Mouse (Mus musculus) B cell, adult 2 months (primary cell): Measurements from ENCODE around the gene Dpy19l3.

Source experiments
- DNase-seq, 2 experiments: peaks; one replicate each; pipeline ENCODE4 v3.0.0; 2022

Gene Dpy19l3

DNA sequence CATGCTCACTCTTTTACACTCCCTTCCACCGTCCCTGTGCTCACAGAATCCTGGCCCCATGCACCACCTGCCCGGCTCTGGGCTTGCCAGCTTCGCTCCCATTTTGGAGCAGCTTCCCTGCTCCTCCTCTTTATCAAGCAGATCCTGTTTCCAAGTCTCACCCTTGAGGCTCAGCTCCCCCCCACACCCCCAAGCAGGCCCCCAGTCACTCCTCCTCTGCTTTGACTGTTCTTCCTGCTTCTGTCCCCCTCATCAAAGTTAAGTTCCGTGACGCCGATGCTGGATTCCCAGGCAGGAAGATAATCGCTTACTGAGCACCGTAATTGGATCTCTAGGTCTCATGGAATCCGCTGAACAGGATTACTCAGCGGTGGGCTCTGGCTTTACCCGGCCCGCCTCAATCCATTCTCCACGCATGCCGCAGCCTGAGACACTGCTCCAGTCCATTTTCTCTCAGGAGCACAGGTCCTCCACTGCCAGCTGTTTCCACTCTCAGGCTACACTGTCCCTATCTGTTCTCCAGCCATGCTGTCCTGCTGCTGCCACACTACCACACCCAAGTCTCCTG lies 6.8 kb downstream of the Dpy19l3 start:
- DNase-seq: no peak

GRCm38 (mm10) chr7:35746686-35747396 lies 7.4 kb downstream of the Dpy19l3 start:
- no peak for DNase-seq

DNA sequence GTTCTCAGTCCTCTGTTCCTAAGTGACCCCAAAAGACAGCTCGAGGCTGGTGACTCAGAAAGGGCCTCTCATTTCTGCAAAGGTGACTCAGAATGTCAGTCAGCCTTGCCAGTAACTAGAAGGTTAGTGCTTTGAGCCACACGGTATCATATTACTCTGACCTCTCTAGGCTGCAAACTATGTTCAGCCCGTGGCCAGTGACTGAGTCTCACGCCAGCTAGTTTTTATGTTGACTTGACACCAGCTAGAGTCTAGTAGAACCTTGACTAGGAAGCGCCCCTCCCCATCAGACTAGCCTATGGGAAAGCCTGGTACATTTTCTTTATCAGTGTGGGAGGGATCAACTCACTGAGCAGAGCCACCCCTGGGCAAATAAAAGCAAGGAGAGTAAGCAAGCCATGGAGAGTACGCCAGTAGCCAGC lies 9.0 kb downstream of the Dpy19l3 start:
- no peak for DNase-seq

GRCm38 (mm10) chr7:35744771-35745170 lies 9.5 kb downstream of the Dpy19l3 start:
- no peak for DNase-seq

- DNase-seq: no peak
Measured at GRCm38 (mm10) chr7:35742310-35742709, 11.9 kb downstream of the Dpy19l3 start.

- no peak for DNase-seq
Measured at GRCm38 (mm10) chr7:35741858-35742257, 12.4 kb downstream of the Dpy19l3 start.

DNA sequence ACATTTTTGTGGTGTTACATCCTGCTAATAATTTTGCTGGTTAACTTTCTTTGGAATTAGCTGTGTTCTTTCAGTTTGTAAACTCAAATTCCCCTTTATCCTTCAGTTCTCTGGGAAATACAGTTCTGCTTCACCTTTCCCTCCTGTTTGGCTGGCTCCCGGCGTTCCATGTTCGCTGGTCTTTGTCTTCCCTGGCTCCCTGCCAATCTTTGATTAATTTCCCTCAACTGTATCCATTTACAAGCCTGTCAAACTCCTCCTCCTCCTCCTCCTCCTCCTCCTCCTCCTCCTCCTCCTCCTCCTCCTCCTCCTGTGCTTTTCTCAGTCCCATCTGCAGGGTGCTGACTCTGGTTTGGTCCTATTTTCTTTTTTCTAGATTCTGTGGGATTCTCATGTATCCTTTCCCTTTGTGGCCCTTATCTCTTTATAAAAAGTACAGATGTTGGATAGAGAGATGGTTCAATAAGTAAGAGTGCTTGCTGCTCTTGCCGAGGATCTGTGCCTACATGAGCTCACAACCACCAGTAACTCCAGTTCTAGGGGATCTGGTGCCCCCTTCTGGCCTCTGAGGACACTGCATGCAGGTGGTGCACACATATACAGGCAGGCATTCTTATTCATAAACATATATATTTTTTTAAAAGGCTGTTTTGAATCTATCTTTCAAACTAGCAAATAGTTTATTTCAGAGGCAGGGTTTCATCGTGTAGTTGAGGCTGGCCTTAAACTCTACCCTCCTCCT lies 13.6 kb downstream of the Dpy19l3 start:
- peak; percentile 68 for DNase-seq

GRCm38 (mm10) chr7:35738871-35739270 lies 15.4 kb downstream of the Dpy19l3 start:
- no peak for DNase-seq

DNA sequence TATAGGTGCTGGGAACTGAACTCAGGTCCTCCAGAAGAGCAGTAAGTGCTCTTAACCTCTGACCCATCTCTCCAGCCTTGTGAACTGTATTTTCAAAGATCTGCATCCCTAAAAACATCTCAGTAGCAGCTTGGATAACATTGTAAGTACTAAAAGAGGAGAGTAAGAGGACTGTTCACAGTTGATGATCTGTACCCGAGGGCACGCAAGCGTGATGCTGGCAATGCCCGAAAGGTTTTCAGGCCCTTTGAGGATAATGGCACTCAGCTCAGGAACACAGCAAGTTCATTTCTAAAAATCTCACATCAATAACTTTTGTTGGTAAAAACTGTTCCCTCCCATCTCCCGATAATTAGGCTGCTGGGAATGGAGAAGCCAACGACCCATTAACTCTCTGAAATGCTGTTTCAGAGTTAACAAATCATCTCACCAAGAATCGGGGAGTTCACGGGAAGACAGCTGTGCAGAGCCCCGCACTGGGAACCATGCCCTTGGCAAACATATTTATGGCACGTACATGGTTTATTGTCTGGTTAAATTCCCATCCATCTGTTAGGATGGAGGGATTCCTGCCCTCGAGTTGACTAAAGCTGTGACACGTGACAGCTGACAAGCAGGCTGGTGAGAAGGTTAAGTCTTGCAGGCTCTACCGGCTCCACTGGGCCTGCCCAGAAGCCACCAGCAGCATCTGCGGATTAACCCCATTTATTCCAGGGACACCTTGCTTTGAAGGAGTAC lies 20.8 kb downstream of the Dpy19l3 start:
- DNase-seq: no peak

DNA sequence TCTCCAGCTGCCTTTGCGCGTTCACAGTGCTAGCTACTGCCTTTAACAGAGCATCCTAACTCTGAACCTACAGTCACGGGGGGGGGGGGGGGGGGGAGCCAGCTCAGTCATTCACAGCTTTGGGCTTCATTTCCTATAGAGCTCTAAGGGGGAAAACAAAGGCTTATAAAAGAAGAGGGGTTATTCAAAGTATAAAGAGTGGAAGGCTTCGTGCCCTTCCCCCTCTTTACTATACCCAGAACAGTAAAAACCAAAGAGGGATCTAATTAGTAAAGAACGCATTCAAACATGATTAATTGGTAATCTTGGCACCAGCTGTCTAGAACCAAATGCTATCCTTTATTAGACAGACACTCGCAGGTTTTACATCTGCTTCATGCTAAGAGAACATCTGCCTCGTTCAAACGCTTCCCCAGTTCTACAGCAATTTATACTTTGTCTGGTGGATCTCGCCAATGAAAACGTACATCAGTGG lies 21.6 kb downstream of the Dpy19l3 start:
- DNase-seq: no peak

GRCm38 (mm10) chr7:35729621-35730031 lies 24.6 kb downstream of the Dpy19l3 start:
- DNase-seq: no peak

DNA sequence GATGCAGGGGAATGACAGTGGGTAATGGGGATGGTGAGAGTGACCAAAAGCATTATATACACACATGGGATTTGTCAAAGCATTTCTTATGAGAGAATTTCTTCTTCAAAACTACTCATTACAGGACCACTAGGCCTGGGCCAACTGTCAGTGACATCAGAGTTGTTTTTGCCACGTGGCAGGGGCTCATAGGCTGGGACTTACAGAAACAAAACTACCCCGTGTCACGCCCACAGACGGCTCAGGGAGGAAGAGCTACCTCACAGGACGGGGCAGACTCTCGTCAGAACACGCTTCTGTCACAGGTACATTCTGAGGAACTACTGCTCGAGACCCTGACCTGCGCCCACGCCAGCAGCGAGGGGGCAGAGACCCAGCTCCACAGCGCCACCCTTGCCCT lies 25.9 kb downstream of the Dpy19l3 start:
- no peak for DNase-seq

DNA sequence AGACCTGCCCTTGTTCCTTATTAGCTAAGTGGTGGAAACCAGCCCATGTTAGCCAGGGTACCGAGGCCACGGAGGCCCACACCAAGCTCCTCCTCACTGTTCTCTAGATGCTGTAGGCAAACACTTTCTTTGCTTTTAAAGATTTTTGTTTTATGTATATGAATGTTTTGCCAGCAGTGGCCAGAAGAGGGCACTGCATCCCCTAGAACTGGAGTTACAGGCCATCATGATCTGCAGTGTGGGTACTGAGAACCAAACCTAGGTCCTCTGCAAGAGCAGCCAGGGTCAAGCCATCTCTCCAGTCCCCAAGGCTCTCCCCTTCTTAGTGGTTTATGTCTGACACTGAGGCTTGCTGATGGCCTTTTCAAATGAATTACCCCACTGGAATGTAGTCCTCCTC lies 31.2 kb downstream of the Dpy19l3 start:
- DNase-seq: no peak

GRCm38 (mm10) chr7:35718421-35719178 lies 35.7 kb downstream of the Dpy19l3 start:
- DNase-seq: no peak

DNA sequence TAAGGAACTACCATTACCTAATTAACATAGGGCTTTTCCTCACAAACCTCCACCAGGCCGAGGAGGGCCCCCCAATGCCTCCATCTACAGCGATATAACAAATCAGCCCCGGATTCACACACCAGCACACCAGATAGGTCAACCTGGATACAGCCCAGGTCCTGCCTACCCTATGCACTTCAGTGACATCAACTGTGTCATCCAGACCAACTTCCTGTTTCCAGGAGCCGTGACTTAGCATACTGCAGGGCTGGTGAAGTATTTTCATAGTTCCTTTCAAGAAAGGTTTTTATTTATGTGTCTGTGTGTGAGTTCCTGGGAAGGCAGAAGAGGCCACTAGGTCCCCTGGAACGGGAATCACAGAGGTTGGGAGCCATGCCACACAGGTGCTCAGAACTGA lies 43.9 kb downstream of the Dpy19l3 start:
- DNase-seq: no peak

GRCm38 (mm10) chr7:35708101-35708500 lies 46.2 kb downstream of the Dpy19l3 start:
- no peak for DNase-seq

DNA sequence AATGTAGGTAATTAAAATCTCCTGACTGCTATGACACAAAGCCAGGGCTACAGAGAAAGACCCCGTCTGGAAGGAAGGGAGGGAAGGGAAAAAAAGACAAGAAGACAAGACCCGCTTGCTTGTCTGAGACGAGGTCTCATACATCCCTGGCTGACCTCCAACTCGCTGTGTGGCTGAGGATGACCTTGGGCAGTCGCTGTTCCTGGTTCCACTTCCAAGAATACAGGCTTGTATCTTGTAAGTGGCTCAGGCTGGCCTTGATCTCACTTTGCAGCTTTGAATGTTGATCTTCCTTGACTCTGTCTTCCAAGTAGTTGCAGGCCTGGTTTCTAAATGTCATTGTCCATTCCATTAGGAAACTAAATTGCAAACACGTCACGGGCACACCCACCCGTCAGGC lies 55.2 kb downstream of the Dpy19l3 start:
- DNase-seq: no peak

- no peak for DNase-seq
Measured at GRCm38 (mm10) chr7:35698073-35698472, 56.2 kb downstream of the Dpy19l3 start.

GRCm38 (mm10) chr7:35692641-35693040 lies 61.6 kb downstream of the Dpy19l3 start:
- DNase-seq: no peak

DNA sequence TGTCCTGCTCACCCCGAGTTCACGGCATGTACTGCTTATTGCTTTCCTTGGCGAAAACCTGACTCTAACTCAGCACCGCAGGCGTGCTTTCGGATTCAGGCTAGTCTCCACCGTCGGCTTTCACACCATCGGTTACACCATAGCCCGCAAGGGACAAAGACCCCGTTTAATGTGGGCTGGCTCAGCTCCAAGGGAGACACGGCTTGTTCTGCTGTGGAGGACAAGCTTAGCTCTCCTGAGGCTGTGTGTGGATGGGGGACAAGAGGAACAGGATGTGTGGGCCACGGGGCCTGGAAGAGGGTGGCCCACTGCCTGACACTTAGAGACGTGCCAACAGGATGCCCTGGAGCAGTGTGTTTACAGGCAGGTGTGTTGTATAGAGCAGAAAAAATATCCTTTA lies 62.1 kb downstream of the Dpy19l3 start:
- no peak for DNase-seq

DNA sequence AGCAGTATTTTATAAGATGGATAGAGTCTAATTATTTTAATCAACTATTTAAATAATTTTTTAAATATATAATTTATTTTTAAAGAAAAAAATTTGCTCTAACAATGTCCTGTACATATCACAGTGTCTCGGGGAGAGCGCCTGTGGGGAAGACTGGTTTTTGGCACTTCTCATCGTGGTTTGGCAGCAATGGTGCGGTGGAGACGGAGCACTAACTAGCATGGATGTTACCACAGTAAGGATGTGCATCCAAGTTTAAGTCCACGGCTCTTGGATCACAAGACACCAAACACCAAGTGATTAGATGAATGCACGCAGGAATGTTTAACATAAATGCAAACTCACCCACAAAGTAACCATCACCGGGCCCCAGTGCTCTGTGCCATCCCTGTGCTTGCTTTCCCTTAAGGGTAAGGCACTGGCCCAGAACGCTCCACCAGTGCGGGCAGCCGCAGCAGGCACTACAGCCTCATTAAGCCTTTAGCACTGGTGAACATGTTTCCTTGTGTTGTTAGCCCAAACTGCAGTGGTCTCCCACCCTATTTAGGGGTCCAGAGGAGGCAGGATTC lies 65.4 kb downstream of the Dpy19l3 start:
- no peak for DNase-seq

- DNase-seq: no peak
Measured at GRCm38 (mm10) chr7:35688276-35688675, 66.0 kb downstream of the Dpy19l3 start.
